Mouse (Mus musculus): ENCODE results near the gene Mycbpap. TPM values are rescaled to one million over a fixed set of nuclear protein-coding genes. Genes with fewer than 3 reads are reported as not detected.

Gene Mycbpap
- polyA plus RNA-seq, 1 experiment from 2014 or later, result 0.94 TPM

DNA sequence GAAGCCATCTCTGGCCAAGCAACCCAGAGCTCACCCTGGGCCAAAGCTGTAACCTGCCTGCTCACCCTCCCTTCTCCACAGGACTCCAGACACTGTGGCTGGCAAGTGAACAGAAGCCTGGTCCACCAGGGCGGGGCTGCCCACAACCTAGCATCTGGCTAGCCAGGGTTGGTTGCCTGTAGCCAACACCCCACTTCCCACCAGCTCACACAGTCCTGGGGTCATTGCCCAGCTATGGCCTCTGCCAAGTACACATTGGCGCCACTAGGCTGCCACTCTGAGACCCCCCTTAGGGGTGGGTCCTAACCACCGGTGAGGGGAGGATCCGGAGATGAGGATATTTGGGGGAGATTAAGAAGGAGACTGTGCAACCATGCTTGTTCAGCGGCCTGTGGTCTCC lies 42.3 kb upstream of the Mycbpap start:
- TF ChIP-seq CTCF (IDR thresholded peaks at IDR 0.05; ENCODE audit: low read depth), result no peak
- H3K4me2 ChIP-seq (replicated peaks; ENCODE audit: low read depth), result peak overlapping the region; percentile 66

DNA sequence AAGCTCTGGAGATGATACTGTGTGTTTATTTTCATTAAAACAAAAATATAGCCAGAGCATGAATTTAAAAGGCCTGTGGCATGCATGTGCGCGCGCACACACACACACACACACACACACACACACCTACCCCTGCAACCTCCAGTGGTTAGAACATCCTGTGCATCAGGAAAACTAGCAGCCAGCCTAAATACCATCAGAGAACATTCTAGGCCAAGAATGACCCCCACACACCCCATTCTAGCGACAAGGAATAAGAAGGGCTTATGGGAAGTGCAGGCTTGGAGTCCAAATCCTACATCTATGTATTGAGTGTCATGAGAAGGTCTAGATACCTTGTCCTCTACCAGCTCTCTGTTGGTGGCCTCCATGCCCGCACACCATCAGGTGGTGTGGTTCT lies 41.8 kb upstream of the Mycbpap start:
- H3K27ac ChIP-seq (ENCODE audit: low read depth, low read length), result no peak overlapping the region
- H3K9me3 ChIP-seq (ENCODE audit: control insufficient read depth), result no peaks in the 10 kb centered on the region
- no peak overlapping the region for H3K9ac ChIP-seq (ENCODE audit: low read depth, low read length)
- ATAC-seq, result no peak
- TF ChIP-seq CTCF (IDR thresholded peaks at IDR 0.05; ENCODE audit: low read depth), result no peak
- H3K4me3 ChIP-seq (ENCODE audit: low read depth, low read length), result no peak overlapping the region
- H3K27me3 ChIP-seq (replicated peaks; ENCODE audit: control insufficient read depth, insufficient read depth, low read length), result no peaks in the 10 kb centered on the region
- no peaks in the 10 kb centered on the region; the same call in 1 of the 2 replicates for H3K4me1 ChIP-seq (replicated peaks; ENCODE audit: control insufficient read depth, insufficient read depth, low read length)
- peaks cover 9% of the 10 kb centered on the region; the same call in 1 of the 2 replicates for H3K36me3 ChIP-seq (ENCODE audit: control insufficient read depth, insufficient read depth)
- no peak overlapping the region for H3K4me2 ChIP-seq (replicated peaks; ENCODE audit: low read depth)
- WGBS, result 96% methylated on average over 5 of the region's 5 CpGs

More for the DNA sequence above, 42.3 kb upstream of the Mycbpap start:
- no peaks in the 10 kb centered on the region for H3K9me3 ChIP-seq (ENCODE audit: control insufficient read depth)
- ATAC-seq, result 0 out of 2 replicates have a peak, but pooled peaks have one; percentile 23
- no peaks in the 10 kb centered on the region for H3K27me3 ChIP-seq (replicated peaks; ENCODE audit: control insufficient read depth, insufficient read depth, low read length)
- no peaks in the 10 kb centered on the region; the same call in 1 of the 2 replicates for H3K4me1 ChIP-seq (replicated peaks; ENCODE audit: control insufficient read depth, insufficient read depth, low read length)
- no peak overlapping the region for H3K9ac ChIP-seq (ENCODE audit: low read depth, low read length)
- WGBS, result 68% methylated on average over 5 of the region's 5 CpGs
- H3K4me3 ChIP-seq (ENCODE audit: low read depth, low read length), result no peak overlapping the region
- no peak overlapping the region for H3K27ac ChIP-seq (ENCODE audit: low read depth, low read length)
- H3K36me3 ChIP-seq (ENCODE audit: control insufficient read depth, insufficient read depth), result peaks cover 12% of the 10 kb centered on the region; the same call in 1 of the 2 replicates

DNA sequence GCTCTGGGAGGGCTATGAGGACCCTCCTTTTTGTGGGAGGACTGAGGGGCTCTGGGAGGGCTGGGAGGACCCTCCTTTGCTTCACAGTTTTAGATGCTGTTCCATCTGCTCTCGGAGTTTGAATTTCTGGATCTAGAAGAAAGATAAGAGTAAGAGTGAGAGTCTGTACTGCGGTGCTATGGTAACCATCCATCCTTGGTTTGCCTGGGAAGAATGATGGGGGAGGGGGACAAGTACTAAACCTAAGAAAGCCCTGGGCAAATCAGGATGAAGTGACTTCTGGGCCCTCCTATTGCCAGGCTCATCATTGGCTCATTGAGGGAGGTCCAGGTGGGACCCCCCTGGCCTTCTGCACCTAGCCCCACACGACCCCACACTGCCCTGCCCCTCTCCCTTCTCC lies 36.7 kb upstream of the Mycbpap start:
- H3K4me2 ChIP-seq (replicated peaks; ENCODE audit: low read depth), result no peak overlapping the region
- no peak overlapping the region for H3K27ac ChIP-seq (ENCODE audit: low read depth, low read length)
- WGBS, result 73% methylated on average over 3 of the region's 3 CpGs
- TF ChIP-seq CTCF (IDR thresholded peaks at IDR 0.05; ENCODE audit: low read depth), result no peak
- H3K27me3 ChIP-seq (replicated peaks; ENCODE audit: control insufficient read depth, insufficient read depth, low read length), result no peaks in the 10 kb centered on the region
- no peaks in the 10 kb centered on the region for H3K9me3 ChIP-seq (ENCODE audit: control insufficient read depth)
- H3K4me1 ChIP-seq (replicated peaks; ENCODE audit: control insufficient read depth, insufficient read depth, low read length), result no peaks in the 10 kb centered on the region
- peaks cover 6% of the 10 kb centered on the region; the same call in 1 of the 2 replicates for H3K36me3 ChIP-seq (ENCODE audit: control insufficient read depth, insufficient read depth)
- H3K4me3 ChIP-seq (ENCODE audit: low read depth, low read length), result no peak overlapping the region
- no peak for ATAC-seq
- no peak overlapping the region for H3K9ac ChIP-seq (ENCODE audit: low read depth, low read length)

DNA sequence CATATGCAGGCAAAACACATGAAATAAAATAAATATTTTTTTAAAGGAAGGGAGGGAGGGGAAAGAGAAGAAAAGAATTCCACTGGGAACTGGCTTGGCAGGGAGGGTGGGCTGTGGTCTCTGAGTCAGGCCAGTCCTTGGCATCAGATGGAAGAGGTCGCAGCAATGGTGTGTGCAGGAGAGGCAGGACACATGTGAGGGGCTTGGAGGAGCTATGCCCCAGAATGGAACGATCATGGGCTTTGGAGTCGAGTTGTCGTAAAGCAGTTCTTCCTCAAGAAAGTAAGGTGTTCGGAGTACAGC lies 28.9 kb upstream of the Mycbpap start:
- Histone ChIP-seq H3K27ac (ENCODE audit: low read depth, low read length) (no peak overlapping the region), H3K36me3 (ENCODE audit: control insufficient read depth, insufficient read depth) (no peaks in the 10 kb centered on the region), H3K4me2 (replicated peaks; ENCODE audit: low read depth) (no peak overlapping the region), H3K4me3 (ENCODE audit: low read depth, low read length) (no peak overlapping the region), H3K9ac (ENCODE audit: low read depth, low read length) (no peak overlapping the region), H3K27me3 (replicated peaks; ENCODE audit: control insufficient read depth, insufficient read depth, low read length) (no peaks in the 10 kb centered on the region), H3K4me1 (replicated peaks; ENCODE audit: control insufficient read depth, insufficient read depth, low read length) (no peaks in the 10 kb centered on the region), H3K9me3 (ENCODE audit: control insufficient read depth) (no peaks in the 10 kb centered on the region)
- no peak for TF ChIP-seq CTCF (IDR thresholded peaks at IDR 0.05; ENCODE audit: low read depth)
- WGBS, result 80% methylated on average over 5 of the region's 5 CpGs
- ATAC-seq, result no peak

DNA sequence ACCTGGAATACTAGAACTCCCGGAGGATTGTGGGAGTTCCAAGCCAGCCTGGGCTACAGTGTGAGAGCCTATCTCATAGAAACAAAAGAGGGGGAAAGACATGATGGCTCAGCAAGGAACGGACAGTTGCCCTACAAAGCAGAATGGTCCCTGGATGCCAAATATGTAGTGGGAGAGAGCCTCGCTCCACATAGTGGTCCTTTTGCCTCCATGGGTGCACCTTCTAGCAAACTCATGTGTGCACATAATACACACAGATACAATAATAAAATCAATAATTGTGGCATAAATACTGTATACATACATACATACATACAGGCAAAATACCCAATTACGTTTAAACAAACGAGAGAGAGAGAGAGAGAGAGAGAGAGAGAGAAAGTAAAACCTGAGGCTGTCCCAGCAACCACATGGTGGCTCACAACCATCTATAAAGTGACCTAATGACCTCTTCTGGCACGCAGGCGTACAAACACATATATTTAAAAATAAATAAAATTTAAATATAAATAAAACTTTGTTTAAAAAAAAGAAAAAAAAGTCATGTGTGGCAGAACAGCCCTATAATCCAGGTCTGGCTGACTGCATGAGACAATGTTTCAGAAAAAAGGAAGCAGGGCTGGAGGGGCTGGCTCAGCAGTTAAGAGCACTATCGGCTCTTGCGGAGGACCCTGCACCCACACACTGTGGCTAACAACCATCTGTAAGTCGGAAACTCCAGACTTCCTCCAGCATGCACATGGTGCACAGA lies 28.3 kb upstream of the Mycbpap start:
- Histone ChIP-seq H3K9ac (ENCODE audit: low read depth, low read length) (no peak overlapping the region), H3K36me3 (ENCODE audit: control insufficient read depth, insufficient read depth) (no peaks in the 10 kb centered on the region), H3K4me1 (replicated peaks; ENCODE audit: control insufficient read depth, insufficient read depth, low read length) (no peaks in the 10 kb centered on the region), H3K4me3 (ENCODE audit: low read depth, low read length) (no peak overlapping the region), H3K27me3 (replicated peaks; ENCODE audit: control insufficient read depth, insufficient read depth, low read length) (no peaks in the 10 kb centered on the region), H3K4me2 (replicated peaks; ENCODE audit: low read depth) (peak overlapping the region; percentile 91; the same call in 1 of the 2 replicates), H3K27ac (ENCODE audit: low read depth, low read length) (no peak overlapping the region), H3K9me3 (ENCODE audit: control insufficient read depth) (no peaks in the 10 kb centered on the region)
- 59% methylated on average over 10 of the region's 10 CpGs for WGBS
- no peak for TF ChIP-seq CTCF (IDR thresholded peaks at IDR 0.05; ENCODE audit: low read depth)
- ATAC-seq, result no peak

DNA sequence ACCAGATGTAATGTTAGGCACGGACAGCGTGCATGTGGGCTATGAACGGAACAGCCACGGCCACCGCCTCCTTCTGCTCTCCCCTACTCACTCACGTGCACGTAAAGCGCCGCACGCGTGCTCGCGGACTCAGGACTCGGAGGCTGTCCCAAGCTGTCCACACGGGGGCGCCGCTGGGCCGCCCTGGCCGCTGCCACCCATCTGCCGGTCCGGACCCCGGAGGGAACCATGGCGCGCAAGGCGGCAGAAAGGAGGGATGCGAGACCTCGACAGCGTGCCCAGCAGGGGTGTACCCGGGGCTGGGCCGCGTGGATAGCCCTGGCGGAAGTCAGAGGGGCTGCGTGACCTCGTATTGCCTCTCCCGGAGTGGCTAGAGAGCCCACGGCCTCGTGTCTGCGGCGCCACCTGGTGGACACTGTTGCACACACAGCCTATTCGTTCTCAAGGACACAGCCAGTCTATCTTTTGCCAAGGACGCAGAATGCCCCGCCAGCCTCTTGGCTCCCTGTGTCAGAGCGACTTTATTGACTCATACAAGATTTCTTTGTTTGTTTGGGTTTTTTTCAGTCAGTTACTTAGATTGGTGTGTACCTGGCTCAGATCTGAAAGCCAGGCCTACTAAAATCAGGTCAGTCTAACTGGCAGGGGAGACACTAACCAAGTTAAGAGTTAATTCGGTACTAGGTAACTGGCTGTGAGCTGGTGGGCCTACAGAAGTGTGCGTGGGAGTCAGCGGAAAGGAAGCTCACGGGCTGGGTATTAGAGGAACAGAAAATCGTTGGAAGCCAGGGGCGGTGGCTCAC lies 27.5 kb upstream of the Mycbpap start, which contains the start of gene Rsad1:
Gene Rsad1 (minus strand): TSS at position 368 of the 803 bp plus-strand sequence.
- Histone ChIP-seq H3K4me2 (replicated peaks; ENCODE audit: low read depth) (peak within 1 kb of the TSS; percentile 91), H3K9ac (ENCODE audit: low read depth, low read length) (peak within 1 kb of the TSS; percentile 58), H3K27me3 (replicated peaks; ENCODE audit: control insufficient read depth, insufficient read depth, low read length) (no peaks in the 10 kb centered on the region), H3K36me3 (ENCODE audit: control insufficient read depth, insufficient read depth) (no peaks in the 10 kb centered on the region), H3K27ac (ENCODE audit: low read depth, low read length) (peak within 1 kb of the TSS; percentile 60; the same call in 1 of the 2 replicates), H3K4me3 (ENCODE audit: low read depth, low read length) (peak within 1 kb of the TSS; percentile 56), H3K9me3 (ENCODE audit: control insufficient read depth) (no peaks in the 10 kb centered on the region), H3K4me1 (replicated peaks; ENCODE audit: control insufficient read depth, insufficient read depth, low read length) (no peaks in the 10 kb centered on the region)
- TF ChIP-seq CTCF (IDR thresholded peaks at IDR 0.05; ENCODE audit: low read depth), result peak; percentile 99
- ATAC-seq, result peak; percentile 84
- WGBS, result 4% methylated on average over 49 of the region's 49 CpGs

Data from intestine, postnatal 0 days (tissue).